Mouse (Mus musculus): ENCODE measurements at regions not wholly inside any gene's neighbourhood (a gene's known extent, or its start where the extent isn't known, plus 50 kb on each side); places are given as distances from the start of the nearest gene placed in this dataset.

DNA sequence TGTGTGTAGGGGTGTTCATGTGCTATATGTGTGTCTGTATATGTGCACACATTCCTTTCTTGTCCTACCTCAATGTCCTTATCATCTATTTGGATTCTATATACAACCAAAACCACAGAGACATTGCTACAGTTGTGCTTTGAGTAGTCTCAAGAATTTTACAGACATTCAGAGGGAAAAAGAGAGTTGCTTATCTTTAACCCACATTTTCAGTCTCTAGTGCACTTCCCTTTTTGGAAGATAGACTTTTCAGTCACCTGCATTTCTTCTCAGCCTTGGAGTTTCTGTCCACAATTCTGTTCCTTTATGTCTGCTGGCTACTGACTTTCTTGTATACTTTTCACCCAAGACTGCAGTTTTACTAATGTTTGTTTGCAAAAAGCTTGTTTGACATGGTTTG is 645.5 kb upstream of the Pkn2 start:
- Histone ChIP-seq H3K4me2 (replicated peaks; ENCODE audit: low read depth, low read length) (no peak overlapping the region), H3K9me3 (ENCODE audit: low read length) (no peaks in the 10 kb centered on the region), H3K9ac (replicated peaks; ENCODE audit: low read depth) (no peak overlapping the region), H3K27me3 (replicated peaks; ENCODE audit: insufficient read depth, low read length) (no peaks in the 10 kb centered on the region), H3K4me3 (ENCODE audit: low read depth, low read length) (no peak overlapping the region), H3K4me1 (ENCODE audit: insufficient read depth, low read depth, low read length) (no peaks in the 10 kb centered on the region), H3K27ac (ENCODE audit: low read length) (no peak overlapping the region), H3K36me3 (ENCODE audit: insufficient read depth, low read length) (no peaks in the 10 kb centered on the region)
- TF ChIP-seq CTCF (IDR thresholded peaks at IDR 0.05) (no peak), EP300 (IDR thresholded peaks at IDR 0.05) (no peak)
- DNase-seq (ENCODE audit: low spot score) (no peak), ATAC-seq (no peak)

DNA sequence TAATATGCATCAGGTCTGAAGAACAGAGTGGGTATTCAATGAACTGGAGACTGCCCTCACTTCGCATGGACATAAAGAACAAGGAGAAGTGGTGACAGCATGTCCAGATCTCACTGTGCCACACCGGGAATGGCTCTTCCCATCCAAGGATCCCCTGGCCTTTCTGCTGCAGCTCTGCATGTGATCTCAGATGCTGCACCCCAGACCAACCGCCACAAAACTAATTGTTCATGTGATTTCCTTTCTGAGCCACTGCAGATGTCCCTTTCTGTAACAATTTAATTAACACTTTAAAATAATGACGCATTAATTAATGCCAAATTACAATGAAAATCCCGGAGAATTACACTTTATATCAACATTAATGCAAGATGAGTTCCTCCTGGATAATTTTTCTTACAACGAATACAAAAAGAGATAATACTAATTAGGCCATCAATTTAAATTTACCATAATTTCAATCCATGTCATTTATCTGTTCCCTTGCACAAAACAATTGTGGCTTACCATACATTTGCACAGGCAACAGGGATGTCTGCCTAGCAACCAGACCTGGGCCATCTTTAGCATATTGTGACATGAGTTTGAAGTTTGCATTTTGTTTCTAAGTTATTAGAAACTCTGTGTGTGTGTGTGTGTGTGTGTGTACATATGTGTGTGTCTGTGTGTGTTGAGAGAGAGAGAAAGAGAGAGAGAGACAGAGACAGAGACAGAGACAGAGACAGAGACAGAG is 630.9 kb upstream of the Pkn2 start:
- no peak for TF ChIP-seq CTCF (IDR thresholded peaks at IDR 0.05)
- TF ChIP-seq EP300 (IDR thresholded peaks at IDR 0.05): no peak
- Histone ChIP-seq H3K4me2 (replicated peaks; ENCODE audit: low read depth, low read length) (no peak overlapping the region), H3K27me3 (replicated peaks; ENCODE audit: insufficient read depth, low read length) (no peaks in the 10 kb centered on the region), H3K36me3 (ENCODE audit: insufficient read depth, low read length) (no peaks in the 10 kb centered on the region), H3K4me1 (ENCODE audit: insufficient read depth, low read depth, low read length) (no peaks in the 10 kb centered on the region), H3K9ac (replicated peaks; ENCODE audit: low read depth) (no peak overlapping the region), H3K4me3 (ENCODE audit: low read depth, low read length) (no peak overlapping the region), H3K27ac (ENCODE audit: low read length) (no peak overlapping the region), H3K9me3 (ENCODE audit: low read length) (no peaks in the 10 kb centered on the region)
- ATAC-seq: no peak
- 84% methylated on average over 6 of the region's 6 CpGs for WGBS
- DNase-seq (ENCODE audit: low spot score): no peak

DNA sequence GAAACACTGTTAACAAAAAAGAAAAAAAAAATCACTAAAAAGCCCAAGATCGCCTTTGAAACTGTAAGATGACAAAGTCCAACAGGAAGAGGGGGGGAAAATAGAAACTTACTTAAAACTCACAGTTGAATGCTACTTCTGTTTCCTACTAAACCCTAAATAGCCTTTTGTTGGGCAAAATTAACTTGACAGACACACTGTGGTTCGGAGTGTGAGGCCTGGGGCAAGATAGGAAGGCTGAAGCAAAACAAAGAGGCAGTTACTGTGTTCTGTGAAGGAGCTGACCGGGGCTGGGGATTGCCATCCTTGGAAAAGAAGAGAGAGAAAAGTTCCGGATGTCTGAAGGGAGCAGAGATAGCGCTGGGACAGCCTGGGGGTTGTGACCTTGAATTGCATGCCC is 627.7 kb upstream of the Pkn2 start:
- ATAC-seq: no peak
- DNase-seq (ENCODE audit: low spot score): no peak
- Histone ChIP-seq H3K27me3 (replicated peaks; ENCODE audit: insufficient read depth, low read length) (no peaks in the 10 kb centered on the region), H3K36me3 (ENCODE audit: insufficient read depth, low read length) (no peaks in the 10 kb centered on the region), H3K4me1 (ENCODE audit: insufficient read depth, low read depth, low read length) (no peaks in the 10 kb centered on the region), H3K4me3 (ENCODE audit: low read depth, low read length) (no peak overlapping the region), H3K9me3 (ENCODE audit: low read length) (no peaks in the 10 kb centered on the region), H3K9ac (replicated peaks; ENCODE audit: low read depth) (no peak overlapping the region), H3K27ac (ENCODE audit: low read length) (no peak overlapping the region), H3K4me2 (replicated peaks; ENCODE audit: low read depth, low read length) (no peak overlapping the region)
- 22% methylated on average over 5 of the region's 5 CpGs for WGBS
- TF ChIP-seq EP300 (IDR thresholded peaks at IDR 0.05) (no peak), CTCF (IDR thresholded peaks at IDR 0.05) (no peak)

DNA sequence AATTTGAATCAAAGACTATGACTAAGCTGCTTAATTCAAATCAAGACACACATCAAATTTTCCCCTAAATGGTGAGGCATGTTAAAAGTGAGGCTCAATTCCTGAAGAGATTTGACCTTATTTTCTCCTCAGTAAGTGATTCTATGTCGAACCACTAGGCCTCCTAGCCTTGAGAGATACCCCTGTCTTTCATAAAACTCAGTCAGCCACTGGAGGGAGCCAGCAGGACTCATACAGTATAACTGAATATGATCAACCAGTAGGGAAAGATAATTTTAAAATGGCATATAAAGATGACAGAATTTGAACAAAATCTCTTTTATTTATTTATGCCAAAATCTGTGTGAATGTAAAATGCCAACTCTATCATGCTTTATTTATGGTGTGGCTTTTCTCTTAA is 626.5 kb upstream of the Pkn2 start:
- H3K4me1 ChIP-seq (ENCODE audit: insufficient read depth, low read depth, low read length): no peaks in the 10 kb centered on the region
- no peak overlapping the region for H3K4me3 ChIP-seq (ENCODE audit: low read depth, low read length)
- DNase-seq (ENCODE audit: low spot score) (peak; percentile 43), ATAC-seq (no peak)
- TF ChIP-seq CTCF (IDR thresholded peaks at IDR 0.05) (peak; percentile 61), EP300 (IDR thresholded peaks at IDR 0.05) (no peak)
- no peak overlapping the region for H3K27ac ChIP-seq (ENCODE audit: low read length)
- no peaks in the 10 kb centered on the region for H3K36me3 ChIP-seq (ENCODE audit: insufficient read depth, low read length)
- H3K9me3 ChIP-seq (ENCODE audit: low read length): no peaks in the 10 kb centered on the region
- whole genome bisulfite sequencing: 62% methylated on average over 1 of the region's 1 CpGs
- H3K9ac ChIP-seq (replicated peaks; ENCODE audit: low read depth): no peak overlapping the region
- H3K4me2 ChIP-seq (replicated peaks; ENCODE audit: low read depth, low read length): no peak overlapping the region
- H3K27me3 ChIP-seq (replicated peaks; ENCODE audit: insufficient read depth, low read length): no peaks in the 10 kb centered on the region

DNA sequence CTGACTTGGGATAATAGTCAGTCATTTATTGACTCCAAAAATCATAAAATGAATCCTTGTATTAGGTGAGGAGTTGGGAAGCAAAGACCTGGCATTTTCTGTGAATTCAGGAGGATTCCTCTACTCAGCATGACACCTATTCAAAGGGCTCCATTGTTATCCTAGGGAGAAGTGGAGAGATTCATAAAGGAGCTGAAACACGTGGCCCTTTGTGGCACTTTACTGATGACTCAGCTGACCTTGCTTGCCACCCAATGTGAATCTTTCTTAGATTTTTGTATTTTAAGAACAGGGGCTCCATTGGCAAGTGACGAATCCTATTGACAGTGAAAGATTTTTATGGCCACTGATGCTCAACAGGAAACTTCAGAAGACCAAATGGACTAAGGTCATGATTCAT is 619.2 kb upstream of the Pkn2 start:
- H3K27ac ChIP-seq (ENCODE audit: low read length): no peak overlapping the region
- H3K9ac ChIP-seq (replicated peaks; ENCODE audit: low read depth): no peak overlapping the region
- no peak overlapping the region for H3K4me3 ChIP-seq (ENCODE audit: low read depth, low read length)
- WGBS: 22% methylated on average over 2 of the region's 2 CpGs
- no peak overlapping the region for H3K4me2 ChIP-seq (replicated peaks; ENCODE audit: low read depth, low read length)
- TF ChIP-seq CTCF (IDR thresholded peaks at IDR 0.05) (no peak), EP300 (IDR thresholded peaks at IDR 0.05) (no peak)
- no peaks in the 10 kb centered on the region for H3K4me1 ChIP-seq (ENCODE audit: insufficient read depth, low read depth, low read length)
- ATAC-seq (no peak), DNase-seq (ENCODE audit: low spot score) (no peak)
- no peaks in the 10 kb centered on the region for H3K9me3 ChIP-seq (ENCODE audit: low read length)
- H3K27me3 ChIP-seq (replicated peaks; ENCODE audit: insufficient read depth, low read length): no peaks in the 10 kb centered on the region
- no peaks in the 10 kb centered on the region for H3K36me3 ChIP-seq (ENCODE audit: insufficient read depth, low read length)

GRCm38 (mm10) chr3:143495389-143495788 is 613.6 kb upstream of the Pkn2 start:
- DNase-seq (ENCODE audit: low spot score): no peak
- no peaks in the 10 kb centered on the region for H3K4me1 ChIP-seq (ENCODE audit: insufficient read depth, low read depth, low read length)
- H3K36me3 ChIP-seq (ENCODE audit: insufficient read depth, low read length): no peaks in the 10 kb centered on the region
- WGBS: 81% methylated on average over 4 of the region's 4 CpGs
- no peak overlapping the region for H3K27ac ChIP-seq (ENCODE audit: low read length)
- no peak overlapping the region for H3K4me2 ChIP-seq (replicated peaks; ENCODE audit: low read depth, low read length)
- ATAC-seq: no peak
- H3K27me3 ChIP-seq (replicated peaks; ENCODE audit: insufficient read depth, low read length): no peaks in the 10 kb centered on the region
- no peaks in the 10 kb centered on the region for H3K9me3 ChIP-seq (ENCODE audit: low read length)
- TF ChIP-seq EP300 (IDR thresholded peaks at IDR 0.05): no peak
- no peak for TF ChIP-seq CTCF (IDR thresholded peaks at IDR 0.05)
- no peak overlapping the region for H3K4me3 ChIP-seq (ENCODE audit: low read depth, low read length)
- no peak overlapping the region for H3K9ac ChIP-seq (replicated peaks; ENCODE audit: low read depth)

All from lung, postnatal 0 days (tissue).